Comparison of ENCODE assay signal across 12 mouse cellular contexts in genomic region chr1:87378024-87378560, GRCm38 (mm10). TPM values are rescaled to one million over a fixed set of nuclear protein-coding genes. Genes with fewer than 3 reads are reported as not detected.
"Had no signal": no experiment of that assay in that cellular context is flagged by ENCODE, and none has a peak within 500 bp of the region (broad histone marks: within the 10 kb centered on the region; RNA-seq: fewer than 3 reads in every experiment).

No protein-coding gene starts in this region.

- H3K4me1 ChIP-seq: limb, embryonic 13.5 days; megakaryocyte, embryonic 14.5 days had no signal

- H3K27me3 ChIP-seq: limb, embryonic 13.5 days; liver, embryonic 12.5 days; megakaryocyte, embryonic 14.5 days had no signal

- H3K9me3 ChIP-seq: limb, embryonic 13.5 days; liver, embryonic 12.5 days; megakaryocyte, embryonic 14.5 days had no signal

- H3K9ac ChIP-seq: limb, embryonic 13.5 days; liver, embryonic 12.5 days; lung, embryonic 14.5 days had no signal

- H3K4me3 ChIP-seq: limb, embryonic 13.5 days; liver, embryonic 12.5 days; megakaryocyte, embryonic 14.5 days had no signal

- DNase-seq: kidney, adult 11 months; left cerebral cortex, postnatal 4 days; lung, embryonic 14.5 days; lung, postnatal 10 days; right cerebral cortex, postnatal 25 days; thymus, postnatal 36 days had no signal

- H3K27ac ChIP-seq: limb, embryonic 13.5 days; liver, embryonic 12.5 days; macrophage had no signal

- ATAC-seq: liver, embryonic 12.5 days; midbrain, embryonic 16.5 days had no signal

- H3K4me2 ChIP-seq: limb, embryonic 13.5 days; liver, embryonic 12.5 days; lung, embryonic 14.5 days; midbrain, embryonic 11.5 days had no signal

RNA-seq across cellular contexts. Expression of gene Kcnj13, which starts 16.4 kb away (rescaled TPM):
- polyA plus RNA-seq: macrophage had no signal
